Comparison of ENCODE assay signal across 8 mouse cellular contexts in the genomic region with DNA sequence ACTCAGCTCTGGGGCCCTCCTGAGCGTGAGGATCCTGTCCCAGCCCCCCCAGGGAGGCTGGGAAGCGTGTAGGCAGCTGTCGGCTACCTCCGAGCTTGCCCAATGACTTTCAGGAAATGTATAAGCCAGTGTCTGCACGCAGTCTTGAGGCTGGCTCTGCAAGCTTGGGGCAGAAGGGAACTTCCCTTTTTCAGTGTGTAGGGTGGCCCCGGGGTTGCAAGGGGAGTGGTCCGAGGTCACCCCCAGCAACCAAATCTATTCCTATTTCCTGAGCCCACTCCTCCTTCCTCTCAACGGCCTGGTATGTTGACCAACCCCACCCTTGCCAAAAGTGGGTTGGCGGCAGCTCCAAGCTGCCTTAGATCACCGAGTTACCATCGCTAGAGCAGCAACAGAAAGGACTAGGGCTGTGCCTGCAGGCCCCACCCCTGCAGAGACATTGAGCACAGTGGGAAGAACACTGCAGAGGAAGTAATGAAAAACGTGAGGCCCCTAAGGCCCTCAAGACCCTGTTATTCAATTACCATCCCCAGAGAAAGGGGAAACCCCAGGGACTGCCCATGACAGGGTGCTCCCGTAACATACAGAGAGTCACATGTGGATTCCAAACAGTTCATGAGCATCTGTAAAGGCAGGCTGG. TPM values are rescaled to one million over a fixed set of nuclear protein-coding genes. Genes with fewer than 3 reads are reported as not detected.
DNase-seq lines count a peak whose midpoint lies in the region; ATAC-seq and TF ChIP-seq lines count a peak whose summit lies in the region.

No protein-coding gene starts in this region.

- WGBS in hindbrain, embryonic 13.5 days = 61% methylated on average over 13 of the region's 13 CpGs
- WGBS in stomach, postnatal 0 days = 39% methylated on average over 13 of the region's 13 CpGs

- peak overlapping the region; percentile 37 to 59 for H3K4me3 ChIP-seq in MEL (ENCODE audit: control insufficient read depth in 1 of 2, insufficient read depth in 1 of 2, low read depth in 2 of 2, low read length in 2 of 2)
- H3K4me3 ChIP-seq in hindbrain, embryonic 13.5 days = no peak overlapping the region
- H3K4me3 ChIP-seq in stomach, postnatal 0 days (ENCODE audit: low read depth, low read length) = no peak overlapping the region

- H3K4me1 ChIP-seq in MEL (ENCODE audit: control insufficient read depth in 1 of 2, insufficient read depth in 2 of 2, low read length in 2 of 2) = peaks cover 0 to 3% of the 10 kb centered on the region in 2 experiments; a peak in 2 of 4 replicates
- peaks cover 97% of the 10 kb centered on the region for H3K4me1 ChIP-seq in hindbrain, embryonic 13.5 days (replicated peaks)
- peaks cover 21% of the 10 kb centered on the region for H3K4me1 ChIP-seq in stomach, postnatal 0 days (replicated peaks; ENCODE audit: control insufficient read depth, insufficient read depth)

- no peaks in the 10 kb centered on the region for H3K79me2 ChIP-seq in MEL (ENCODE audit: control insufficient read depth, insufficient read depth, low read length, poor library complexity)

- no peak for TF ChIP-seq EP300 in MEL (IDR thresholded peaks at IDR 0.05; ENCODE audit: low read depth in 1 of 2, low read length in 2 of 2)
- no peak for TF ChIP-seq EP300 in stomach, postnatal 0 days (optimal IDR thresholded peaks at IDR 0.05)

- H3K9me3 ChIP-seq in MEL (replicated peaks; ENCODE audit: insufficient read depth, low read length) = no peaks in the 10 kb centered on the region
- no peaks in the 10 kb centered on the region for H3K9me3 ChIP-seq in hindbrain, embryonic 13.5 days
- H3K9me3 ChIP-seq in stomach, postnatal 0 days (ENCODE audit: control insufficient read depth, low read length) = no peaks in the 10 kb centered on the region

- no peak for ATAC-seq in hindbrain, embryonic 13.5 days (ENCODE audit: low FRiP score)
- peak; percentile 32; the same call in 1 of the 2 replicates for ATAC-seq in megakaryocyte-erythroid progenitor cell, adult 5-6 weeks (replicated peaks; ENCODE audit: low FRiP score, low TSS enrichment, poor library complexity, severe bottlenecking)
- ATAC-seq in stomach, postnatal 0 days (ENCODE audit: low FRiP score, low TSS enrichment) = no peak

- no peak overlapping the region for H3K27ac ChIP-seq in MEL (ENCODE audit: control insufficient read depth, low read depth, low read length)
- H3K27ac ChIP-seq in hindbrain, embryonic 13.5 days = peak overlapping the region; percentile 50
- H3K27ac ChIP-seq in stomach, postnatal 0 days (replicated peaks) = peak overlapping the region; percentile 76

- H3K4me2 ChIP-seq in hindbrain, embryonic 13.5 days = no peak overlapping the region
- no peak overlapping the region for H3K4me2 ChIP-seq in stomach, postnatal 0 days (replicated peaks; ENCODE audit: low read depth)

- no peak for TF ChIP-seq POLR2A in MEL (IDR thresholded peaks at IDR 0.05; ENCODE audit: control insufficient read depth in 1 of 2, insufficient read depth in 1 of 2, low read depth in 1 of 2, low read length in 2 of 2, poor library complexity in 1 of 2)

- DNase-seq in A20 (ENCODE audit: low read depth, low spot score) (peak; percentile 57), MEL (ENCODE audit: low read depth, low spot score) (peak; percentile 76)
- DNase-seq in stomach, postnatal 0 days (ENCODE audit: low spot score) = no peak
- DNase-seq in urinary bladder, adult 18-20 months (ENCODE audit: low spot score in 2 of 2) = no peak
- no peak for DNase-seq in layer of hippocampus, postnatal 36 days
- no peak for DNase-seq in urinary bladder, postnatal 10 days (ENCODE audit: low spot score)

- H3K36me3 ChIP-seq in MEL (ENCODE audit: control insufficient read depth in 1 of 2, insufficient read depth in 2 of 2, low read length in 2 of 2) = no peaks in the 10 kb centered on the region; a peak in 1 of 4 replicates
- peaks cover 26% of the 10 kb centered on the region for H3K36me3 ChIP-seq in hindbrain, embryonic 13.5 days
- H3K36me3 ChIP-seq in stomach, postnatal 0 days (ENCODE audit: control insufficient read depth, insufficient read depth, low read length) = peaks cover 19% of the 10 kb centered on the region

- H3K9ac ChIP-seq in MEL (ENCODE audit: control insufficient read depth, low read depth, low read length, poor library complexity, severe bottlenecking) = peak overlapping the region; percentile 50; the same call in 1 of the 2 replicates
- H3K9ac ChIP-seq in hindbrain, embryonic 13.5 days = no peak overlapping the region
- peak overlapping the region; percentile 18; the same call in 1 of the 2 replicates for H3K9ac ChIP-seq in stomach, postnatal 0 days (ENCODE audit: low read length)

- no peak for TF ChIP-seq CTCF in MEL (IDR thresholded peaks at IDR 0.05 in 2 of 3, conservative IDR thresholded peaks at IDR 0.05 in 1 of 3; ENCODE audit: control insufficient read depth in 1 of 3, insufficient read depth in 1 of 3, low read depth in 2 of 3, low read length in 3 of 3, poor library complexity in 1 of 3, severe bottlenecking in 1 of 3)
- no peak for TF ChIP-seq CTCF in stomach, postnatal 0 days (IDR thresholded peaks at IDR 0.05; ENCODE audit: low read depth)

- no peak for TF ChIP-seq RAD21 in MEL (IDR thresholded peaks at IDR 0.05; ENCODE audit: low read depth, low read length)

- peaks cover 0 to 3% of the 10 kb centered on the region in 2 experiments; a peak in 3 of 4 replicates for H3K27me3 ChIP-seq in MEL (ENCODE audit: control insufficient read depth in 1 of 2, insufficient read depth in 2 of 2, low read length in 2 of 2)
- H3K27me3 ChIP-seq in hindbrain, embryonic 13.5 days = no peaks in the 10 kb centered on the region
- no peaks in the 10 kb centered on the region for H3K27me3 ChIP-seq in stomach, postnatal 0 days (ENCODE audit: control insufficient read depth, insufficient read depth, low read length)

TF ChIP-seq in MEL, 35 proteins besides CTCF, POLR2A, EP300 and RAD21:
- no peak for TF ChIP-seq POLR2AphosphoS5 (IDR thresholded peaks at IDR 0.05; ENCODE audit: borderline replicate concordance, low read depth, low read length)
- TF ChIP-seq POLR2AphosphoS2 (IDR thresholded peaks at IDR 0.05; ENCODE audit: low read length) = no peak
- peak; percentile 13; the same call in 1 of the 2 replicates for TF ChIP-seq NELFE (IDR thresholded peaks at IDR 0.05; ENCODE audit: low read depth, low read length)
TF ChIP-seq in MEL: peak in this region for 1.

RNA-seq across cellular contexts. Expression of a gene that starts 33.1 kb away (rescaled TPM):
- 0.39 TPM in 1 of 2 replicates, not detected in the other for total RNA-seq in MEL (2012; rRNA removed)
- polyA plus RNA-seq in MEL (2012; ENCODE audit: insufficient read depth in 1 of 2, insufficient read length in 2 of 2, low read depth in 1 of 2, low replicate concordance in 2 of 2, missing spikeins in 1 of 2) = under 1 TPM in 1 of 2 experiments, not detected in 1; 0.06 TPM
- 17.5 and 19.2 TPM in 2 replicates for polyA plus RNA-seq in hindbrain, embryonic 13.5 days (2015; fragmentation: Nextera tagmentation; extraction: Ambion mirVana)
- total RNA-seq in megakaryocyte-erythroid progenitor cell, adult 5-6 weeks (2014; fragmentation: Nextera tagmentation) = 2.6 and 3.1 TPM in 2 replicates
- 0.56 and 0.61 TPM in 2 replicates for total RNA-seq in megakaryocyte-erythroid progenitor cell, adult 5-6 weeks (2017)
- polyA plus RNA-seq in stomach, postnatal 0 days (2015; fragmentation: Nextera tagmentation; extraction: Ambion mirVana) = 4.8 and 5.6 TPM in 2 replicates
- 10 to 100 TPM; 30.4 to 31.4 TPM for total RNA-seq in layer of hippocampus, postnatal 36 days (2021)

RNA-seq across cellular contexts. Expression of a gene that starts 38.3 kb away (rescaled TPM):
- total RNA-seq in MEL (2012; rRNA removed) = 20.3 and 21.4 TPM in 2 replicates
- 10 to 100 TPM in 1 of 2 experiments, not detected in 1; 38.0 TPM for polyA plus RNA-seq in MEL (2012; ENCODE audit: insufficient read depth in 1 of 2, insufficient read length in 2 of 2, low read depth in 1 of 2, low replicate concordance in 2 of 2, missing spikeins in 1 of 2)
- 18.3 and 18.5 TPM in 2 replicates for polyA plus RNA-seq in hindbrain, embryonic 13.5 days (2015; fragmentation: Nextera tagmentation; extraction: Ambion mirVana)
- total RNA-seq in megakaryocyte-erythroid progenitor cell, adult 5-6 weeks (2014; fragmentation: Nextera tagmentation) = 32.7 and 37.7 TPM in 2 replicates
- 16.6 and 29.8 TPM in 2 replicates for total RNA-seq in megakaryocyte-erythroid progenitor cell, adult 5-6 weeks (2017)
- polyA plus RNA-seq in stomach, postnatal 0 days (2015; fragmentation: Nextera tagmentation; extraction: Ambion mirVana) = 10.6 and 11.7 TPM in 2 replicates
- total RNA-seq in layer of hippocampus, postnatal 36 days (2021) = 10 to 100 TPM; 52.9 to 57.5 TPM

Comparison
In these comparisons a context has a peak if more than half of its experiments do, and no peak if none do; other contexts are left out.
1. DNase-seq: peak in A20 (single experiment) and MEL (single experiment); none in stomach, postnatal 0 days (single experiment), urinary bladder, adult 18-20 months (0 of 2), layer of hippocampus, postnatal 36 days (0 of 2) and urinary bladder, postnatal 10 days (single experiment).
2. H3K4me3 ChIP-seq: peak in MEL (2 of 2); none in hindbrain, embryonic 13.5 days (single experiment) and stomach, postnatal 0 days (single experiment).
3. RNA of a gene that starts 33.1 kb away (total RNA-seq): 30.4 to 31.4 TPM in layer of hippocampus, postnatal 36 days; 0.56 to 3.1 TPM in megakaryocyte-erythroid progenitor cell, adult 5-6 weeks and 0.39 TPM in MEL; every median in the first group is over 4 times any median in the second.